Mouse (Mus musculus) E14TG2a.4 (cell line): ENCODE measurements at regions not wholly inside any gene's neighbourhood (a gene's known extent, or its start where the extent isn't known, plus 50 kb on each side); places are given as distances from the start of the nearest gene placed in this dataset.
A peak's percentile ranks its signal among the peaks of the same experiment; 100 is the strongest.

Experiments used
- H3K27me3 ChIP-seq: 2 replicates; pipeline ENCODE4 v1.6.1; 2014; ENCODE audit warnings: low read length, control low read depth; ENCODE audit not compliant: insufficient read depth
- H3K36me3 ChIP-seq: 2 replicates; pipeline ENCODE4 v1.6.1; 2014; ENCODE audit warnings: low read length, control low read depth; ENCODE audit not compliant: insufficient read depth
- H3K4me1 ChIP-seq: replicated peaks from 2 replicates; pipeline ENCODE4 v1.6.1; 2014; ENCODE audit warnings: low read depth, low read length, control low read depth
- H3K4me3 ChIP-seq: replicated peaks from 2 replicates; pipeline ENCODE4 v1.5.1; 2014; ENCODE audit warnings: mild to moderate bottlenecking, low read length
- H3K9me3 ChIP-seq: 2 replicates; pipeline ENCODE4 v1.6.1; 2014; ENCODE audit warnings: low read length, control low read depth
- CTCF ChIP-seq: conservative IDR thresholded peaks from 2 replicates; pipeline ENCODE4 v1.5.1; 2014; ENCODE audit warnings: low read length
- NANOG ChIP-seq: IDR thresholded peaks from 2 replicates; pipeline ENCODE4 v1.6.1; 2014; ENCODE audit warnings: borderline replicate concordance, low read length, mixed read lengths
- POU5F1 ChIP-seq: IDR thresholded peaks from 2 replicates; pipeline ENCODE4 v1.6.1; 2014; ENCODE audit warnings: low read length, borderline replicate concordance

DNA sequence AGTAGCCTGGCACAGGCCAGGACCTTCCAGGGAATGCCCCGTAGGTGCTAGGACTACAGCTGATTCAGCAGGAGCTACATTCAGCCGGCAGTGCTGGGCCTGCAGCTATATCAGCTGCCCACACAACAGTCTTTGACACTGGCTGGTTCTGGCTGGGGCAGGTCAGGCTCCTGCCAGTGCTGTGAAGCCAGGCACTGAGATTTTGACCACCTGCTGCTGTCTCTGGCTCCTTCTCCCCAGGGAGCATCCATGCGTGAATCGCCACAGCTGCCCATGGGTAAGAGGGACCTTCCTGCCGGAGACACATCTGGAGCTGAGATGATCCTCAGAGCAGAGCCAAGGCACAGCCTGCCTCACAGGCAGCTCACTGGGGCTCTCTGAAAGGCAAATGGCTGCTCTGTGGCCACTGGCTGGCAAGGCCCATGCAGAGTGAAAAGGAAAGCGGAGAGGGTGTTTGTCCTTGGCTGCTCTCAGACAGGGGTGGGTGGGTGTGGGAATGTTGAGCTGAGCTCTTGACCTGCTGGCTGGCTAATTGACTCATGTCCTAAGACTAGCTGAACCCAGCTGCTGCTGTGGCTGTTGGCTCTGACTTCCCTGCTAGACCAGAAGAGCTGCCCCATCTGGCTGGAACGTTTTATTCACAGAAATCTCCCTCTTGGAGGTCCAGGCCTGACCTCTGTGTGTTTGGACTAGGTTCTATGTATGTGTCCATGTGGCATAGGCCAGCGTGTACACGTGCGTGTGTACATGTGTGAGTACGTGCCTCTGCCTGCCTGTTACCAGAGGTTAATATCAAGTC is 187.4 kb upstream of the Igsf21 start:
- no peaks in the 10 kb centered on the region for H3K36me3 ChIP-seq
- H3K4me1 ChIP-seq: 0 out of 2 replicates have a peak, but pooled peaks cover 3% of the 10 kb centered on the region
- no peak overlapping the region for H3K4me3 ChIP-seq
- H3K9me3 ChIP-seq: no peaks in the 10 kb centered on the region
- peaks cover 13% of the 10 kb centered on the region; the same call in 1 of the 2 replicates for H3K27me3 ChIP-seq
- TF ChIP-seq POU5F1: no peak
- no peak for TF ChIP-seq CTCF
- no peak for TF ChIP-seq NANOG

GRCm38 (mm10) chr4:140432101-140432500 is 185.5 kb upstream of the Igsf21 start:
- H3K27me3 ChIP-seq: peaks cover 13% of the 10 kb centered on the region; the same call in 1 of the 2 replicates
- H3K4me1 ChIP-seq: 0 out of 2 replicates have a peak, but pooled peaks cover 3% of the 10 kb centered on the region
- no peaks in the 10 kb centered on the region for H3K36me3 ChIP-seq
- no peak overlapping the region for H3K4me3 ChIP-seq
- no peak for TF ChIP-seq CTCF
- no peak for TF ChIP-seq NANOG
- TF ChIP-seq POU5F1: no peak
- H3K9me3 ChIP-seq: 0 out of 2 replicates have a peak, but pooled peaks cover 7% of the 10 kb centered on the region

DNA sequence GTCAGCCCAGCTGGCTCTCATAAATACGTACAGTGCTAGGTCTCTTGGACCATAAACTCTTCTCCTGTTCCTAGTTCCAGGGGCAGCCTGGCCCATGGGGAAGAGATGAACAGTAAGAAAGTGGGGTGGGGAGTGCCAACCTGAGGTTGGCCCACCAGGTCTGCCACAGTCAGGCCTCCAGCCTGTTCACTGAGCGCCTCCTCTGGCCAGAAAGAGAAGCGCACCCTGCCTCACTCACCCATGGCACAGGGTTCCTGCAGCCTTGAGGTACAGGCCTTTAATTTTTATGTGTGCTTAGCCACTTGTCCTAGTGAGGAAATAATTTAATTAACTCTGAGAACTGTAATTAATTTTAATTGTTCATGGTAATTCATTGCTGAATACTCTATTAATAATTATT is 180.5 kb upstream of the Igsf21 start:
- H3K9me3 ChIP-seq: 0 out of 2 replicates have a peak, but pooled peaks cover 7% of the 10 kb centered on the region
- TF ChIP-seq NANOG: no peak
- peak; percentile 96 for TF ChIP-seq CTCF
- H3K4me3 ChIP-seq: no peak overlapping the region
- no peaks in the 10 kb centered on the region; the same call in 1 of the 2 replicates for H3K4me1 ChIP-seq
- H3K27me3 ChIP-seq: peaks cover 17% of the 10 kb centered on the region
- H3K36me3 ChIP-seq: no peaks in the 10 kb centered on the region

- Histone ChIP-seq H3K4me1 (peaks cover 17% of the 10 kb centered on the region), H3K9me3 (0 out of 2 replicates have a peak, but pooled peaks cover 7% of the 10 kb centered on the region), H3K4me3 (no peak overlapping the region), H3K36me3 (no peaks in the 10 kb centered on the region), H3K27me3 (peaks cover 19% of the 10 kb centered on the region)
- no peak for TF ChIP-seq CTCF
- no peak for TF ChIP-seq NANOG
- no peak for TF ChIP-seq POU5F1
Measured at GRCm38 (mm10) chr4:140423791-140424190, 177.2 kb upstream of the Igsf21 start.

DNA sequence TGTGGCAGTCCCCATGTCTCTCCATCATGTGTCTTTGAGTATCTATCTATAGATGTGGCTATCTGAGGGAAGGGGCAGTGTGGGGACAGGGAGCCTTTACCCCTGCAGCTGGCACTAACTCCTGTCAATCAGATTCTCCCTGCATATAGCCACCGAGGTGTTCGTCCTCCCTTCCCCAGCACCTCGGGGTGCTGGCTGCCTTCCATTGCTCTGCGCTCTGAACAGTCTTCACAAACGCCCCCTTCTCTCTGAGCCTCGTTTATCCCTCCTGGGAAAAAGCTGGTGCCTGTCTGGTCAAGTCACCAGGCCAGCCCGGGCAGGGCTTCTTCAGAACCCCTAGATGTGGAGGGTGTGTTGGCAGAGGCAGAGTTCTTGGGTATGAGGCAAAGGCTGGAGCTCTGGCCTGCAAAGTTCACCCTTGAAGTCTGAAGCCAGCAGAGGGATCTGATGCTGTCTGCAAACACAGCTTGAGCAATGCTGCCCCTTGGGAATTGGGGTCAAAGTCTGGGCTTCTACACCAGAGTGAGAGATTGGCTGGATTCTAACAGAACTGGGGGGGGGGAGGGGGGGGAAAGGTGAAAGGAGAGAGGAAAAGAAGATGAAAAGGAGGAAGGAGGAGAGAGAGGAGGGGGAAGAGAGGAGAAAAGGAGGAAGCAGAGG is 175.5 kb upstream of the Igsf21 start:
- Histone ChIP-seq H3K36me3 (no peaks in the 10 kb centered on the region), H3K9me3 (no peaks in the 10 kb centered on the region), H3K4me1 (peaks cover 17% of the 10 kb centered on the region), H3K4me3 (no peak overlapping the region), H3K27me3 (peaks cover 19% of the 10 kb centered on the region)
- TF ChIP-seq CTCF: no peak
- no peak for TF ChIP-seq NANOG
- TF ChIP-seq POU5F1: no peak

- Histone ChIP-seq H3K27me3 (peaks cover 19% of the 10 kb centered on the region), H3K9me3 (no peaks in the 10 kb centered on the region), H3K36me3 (no peaks in the 10 kb centered on the region), H3K4me1 (peaks cover 17% of the 10 kb centered on the region), H3K4me3 (no peak overlapping the region)
- TF ChIP-seq CTCF (no peak), POU5F1 (no peak), NANOG (no peak)
Measured at GRCm38 (mm10) chr4:140419720-140420412, 173.3 kb upstream of the Igsf21 start.

GRCm38 (mm10) chr4:140412312-140412930 is 165.8 kb upstream of the Igsf21 start:
- no peaks in the 10 kb centered on the region for H3K27me3 ChIP-seq
- H3K9me3 ChIP-seq: peaks cover 17% of the 10 kb centered on the region
- TF ChIP-seq NANOG (no peak), CTCF (no peak), POU5F1 (no peak)
- H3K4me1 ChIP-seq: peaks cover 29% of the 10 kb centered on the region
- no peak overlapping the region for H3K4me3 ChIP-seq
- no peaks in the 10 kb centered on the region for H3K36me3 ChIP-seq

GRCm38 (mm10) chr4:140408446-140408845 is 161.9 kb upstream of the Igsf21 start:
- Histone ChIP-seq H3K9me3 (peaks cover 17% of the 10 kb centered on the region), H3K36me3 (no peaks in the 10 kb centered on the region), H3K4me3 (no peak overlapping the region), H3K4me1 (peaks cover 65% of the 10 kb centered on the region), H3K27me3 (no peaks in the 10 kb centered on the region)
- TF ChIP-seq CTCF: no peak
- TF ChIP-seq POU5F1: no peak
- TF ChIP-seq NANOG: no peak
